Mouse (Mus musculus): Measurements from ENCODE around the gene Drosha. TPM values are rescaled to one million over a fixed set of nuclear protein-coding genes. Genes with fewer than 3 reads are reported as not detected.
A peak's percentile ranks its signal among the peaks of the same experiment; 100 is the strongest.

The Drosha gene
- polyA plus RNA-seq, 1 experiment from 2014 or later: 28.1 TPM

DNA sequence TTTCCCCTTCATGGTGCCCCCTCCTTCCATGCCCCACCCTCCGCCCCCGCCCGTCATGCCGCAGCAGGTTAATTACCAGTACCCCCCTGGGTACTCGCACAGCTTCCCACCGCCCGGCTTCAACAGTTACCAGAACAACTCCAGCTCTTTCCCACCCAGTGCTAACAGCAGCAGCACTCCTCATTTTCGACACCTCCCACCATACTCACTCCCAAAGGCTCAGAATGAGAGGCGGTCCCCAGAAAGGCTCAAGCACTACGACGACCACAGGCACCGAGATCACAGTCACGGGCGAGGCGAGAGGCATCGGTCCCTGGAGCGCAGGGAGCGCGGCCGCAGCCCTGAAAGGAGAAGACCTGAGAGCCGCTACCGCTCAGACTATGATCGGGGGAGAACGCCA is 9.6 kb downstream of the Drosha start:
- ATAC-seq (ENCODE audit: insufficient read depth, low FRiP score, low read depth): no peak
- Histone ChIP-seq H3K4me1 (no peaks in the 10 kb centered on the region), H3K4me2 (no peak overlapping the region), H3K4me3 (replicated peaks) (no peak overlapping the region), H3K27ac (no peak overlapping the region), H3K9me3 (no peaks in the 10 kb centered on the region), H3K9ac (no peak overlapping the region), H3K27me3 (replicated peaks) (no peaks in the 10 kb centered on the region), H3K36me3 (peaks cover 32% of the 10 kb centered on the region)
- 94% methylated on average over 24 of the region's 24 CpGs for WGBS

DNA sequence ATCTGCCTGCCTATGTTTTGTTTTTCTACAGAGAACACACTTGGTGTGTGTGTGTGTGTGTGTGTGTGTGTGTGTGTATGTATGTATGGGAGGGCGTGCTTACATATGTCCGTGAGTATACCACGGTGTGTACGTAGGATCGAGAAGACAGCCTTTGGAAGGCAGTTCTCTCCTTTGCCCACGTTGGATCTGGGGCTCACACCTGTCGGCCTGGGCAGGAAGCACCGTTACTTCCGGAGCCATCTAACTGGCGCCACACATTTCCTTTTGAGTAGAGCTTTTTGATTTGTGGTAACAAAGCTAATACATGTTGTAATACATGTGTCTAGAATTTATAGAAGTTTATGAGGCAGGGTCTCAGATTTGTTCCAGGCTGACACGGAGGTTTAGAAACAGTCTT is 16.1 kb downstream of the Drosha start:
- Histone ChIP-seq H3K36me3 (peaks cover 50% of the 10 kb centered on the region), H3K27ac (no peak overlapping the region), H3K4me3 (replicated peaks) (no peak overlapping the region), H3K4me2 (no peak overlapping the region), H3K27me3 (replicated peaks) (no peaks in the 10 kb centered on the region), H3K4me1 (no peaks in the 10 kb centered on the region), H3K9ac (no peak overlapping the region), H3K9me3 (no peaks in the 10 kb centered on the region)
- ATAC-seq (ENCODE audit: insufficient read depth, low FRiP score, low read depth): no peak
- WGBS: 93% methylated on average over 11 of the region's 11 CpGs

DNA sequence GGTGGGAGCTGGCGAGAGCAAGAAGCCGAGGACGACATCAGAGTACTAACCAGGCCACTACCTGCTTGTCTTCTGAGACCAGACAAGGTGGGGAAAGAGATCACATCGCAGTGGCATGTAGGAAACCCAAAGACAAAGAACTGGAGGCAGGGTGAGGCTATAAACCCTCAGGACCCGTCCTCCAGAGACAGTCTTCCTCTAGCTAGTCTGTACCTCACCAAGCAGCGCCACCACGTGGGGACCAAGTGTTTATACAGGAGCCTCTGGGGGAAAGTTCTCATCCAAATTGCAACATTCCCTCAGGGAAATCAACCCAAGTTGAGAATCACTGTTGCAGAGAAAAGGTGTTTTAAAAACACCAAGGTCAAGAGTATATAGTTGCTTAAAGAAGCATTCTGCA is 18.2 kb downstream of the Drosha start:
- Histone ChIP-seq H3K27me3 (replicated peaks) (no peaks in the 10 kb centered on the region), H3K9ac (no peak overlapping the region), H3K36me3 (peaks cover 46% of the 10 kb centered on the region), H3K27ac (no peak overlapping the region), H3K4me1 (no peaks in the 10 kb centered on the region), H3K4me3 (replicated peaks) (no peak overlapping the region), H3K9me3 (no peaks in the 10 kb centered on the region), H3K4me2 (no peak overlapping the region)
- 81% methylated on average over 7 of the region's 7 CpGs for WGBS
- no peak for ATAC-seq (ENCODE audit: insufficient read depth, low FRiP score, low read depth)

DNA sequence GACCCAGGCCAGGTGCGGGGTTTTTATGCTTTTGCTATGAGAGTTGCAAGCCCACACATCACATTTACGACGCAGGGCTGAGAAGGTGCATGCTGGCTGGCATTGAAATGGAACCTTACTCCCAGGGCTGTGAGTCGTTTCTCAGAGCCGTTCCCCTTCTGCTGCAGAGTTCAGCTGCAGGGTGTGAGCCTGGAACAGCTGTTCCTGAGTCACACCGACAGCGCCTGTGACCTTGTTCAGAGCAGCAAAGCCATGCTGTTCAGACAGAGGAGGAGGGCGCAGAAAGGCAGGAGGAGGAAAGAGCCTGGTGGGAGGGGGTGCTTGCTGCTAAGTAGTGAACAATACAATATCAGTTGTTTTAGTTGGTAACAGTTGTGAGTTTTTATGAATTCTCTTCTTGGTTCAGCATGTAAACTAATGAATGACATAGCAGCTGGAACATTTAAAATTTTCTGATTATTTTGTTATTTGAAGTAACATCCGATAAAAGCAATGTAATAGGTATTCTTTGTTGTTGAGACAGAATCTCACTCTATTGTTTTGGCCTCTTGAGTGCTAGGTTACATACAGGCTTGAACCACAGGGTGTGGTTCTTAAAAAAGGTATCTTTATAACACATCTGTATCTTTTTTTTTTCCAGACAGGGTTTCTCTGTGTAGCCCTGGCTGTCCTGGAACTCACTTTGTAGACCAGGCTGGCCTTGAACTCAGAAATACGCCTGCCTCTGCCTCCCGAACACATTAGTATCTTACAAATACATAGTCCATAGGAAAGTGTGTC is 23.8 kb downstream of the Drosha start:
- H3K4me3 ChIP-seq (replicated peaks): no peak overlapping the region
- H3K36me3 ChIP-seq: peaks cover 29% of the 10 kb centered on the region
- 76% methylated on average over 11 of the region's 11 CpGs for WGBS
- ATAC-seq (ENCODE audit: insufficient read depth, low FRiP score, low read depth): no peak
- H3K9ac ChIP-seq: no peak overlapping the region
- H3K27me3 ChIP-seq (replicated peaks): no peaks in the 10 kb centered on the region
- H3K27ac ChIP-seq: no peak overlapping the region
- H3K4me1 ChIP-seq: no peaks in the 10 kb centered on the region
- H3K9me3 ChIP-seq: no peaks in the 10 kb centered on the region
- H3K4me2 ChIP-seq: no peak overlapping the region

DNA sequence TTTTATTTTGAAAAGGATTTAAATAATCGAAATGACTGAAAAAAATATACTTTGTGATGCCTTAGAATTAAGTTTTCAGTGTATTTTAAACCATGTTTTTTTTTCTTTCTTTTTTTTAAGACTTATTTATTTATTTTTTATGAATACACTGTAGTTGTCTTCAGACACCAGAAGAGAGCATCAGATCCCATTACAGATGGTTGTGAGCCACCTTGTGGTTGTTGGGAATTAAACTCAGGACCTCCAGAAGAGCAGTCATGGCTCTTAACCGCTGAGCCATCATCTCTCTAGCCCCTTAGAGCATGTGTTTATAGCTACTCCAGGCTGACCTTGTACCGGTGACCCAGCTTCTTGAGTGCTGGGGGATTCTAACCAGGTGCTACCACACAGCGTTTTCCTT is 24.8 kb downstream of the Drosha start:
- WGBS: 84% methylated on average over 4 of the region's 4 CpGs
- Histone ChIP-seq H3K9ac (no peak overlapping the region), H3K4me1 (no peaks in the 10 kb centered on the region), H3K4me2 (no peak overlapping the region), H3K9me3 (no peaks in the 10 kb centered on the region), H3K4me3 (replicated peaks) (no peak overlapping the region), H3K27me3 (replicated peaks) (no peaks in the 10 kb centered on the region), H3K36me3 (peaks cover 28% of the 10 kb centered on the region), H3K27ac (no peak overlapping the region)
- no peak for ATAC-seq (ENCODE audit: insufficient read depth, low FRiP score, low read depth)

DNA sequence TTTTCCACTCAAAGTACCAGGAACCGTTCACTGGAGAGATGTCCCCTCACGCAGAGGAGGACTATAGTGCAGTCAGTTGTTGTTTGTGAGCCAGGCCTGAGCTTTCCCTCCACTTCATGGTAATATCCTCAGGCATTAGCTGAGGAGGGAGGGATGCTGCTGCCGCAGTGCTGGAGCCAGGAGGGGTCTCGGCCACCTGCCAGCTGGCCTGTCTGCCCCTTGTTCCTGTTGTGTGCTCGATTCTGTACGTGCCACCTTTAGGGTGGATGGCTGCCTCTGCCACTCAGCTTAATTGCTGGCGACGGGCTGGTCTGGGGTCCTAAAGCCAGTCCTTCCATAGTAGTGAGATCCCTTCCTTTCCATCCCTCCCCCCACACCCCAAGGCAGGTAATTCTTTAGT is 28.9 kb downstream of the Drosha start:
- H3K9me3 ChIP-seq: no peaks in the 10 kb centered on the region
- no peaks in the 10 kb centered on the region for H3K4me1 ChIP-seq
- H3K36me3 ChIP-seq: peaks cover 35% of the 10 kb centered on the region
- no peak overlapping the region for H3K9ac ChIP-seq
- no peak overlapping the region for H3K4me2 ChIP-seq
- H3K4me3 ChIP-seq (replicated peaks): no peak overlapping the region
- no peak for ATAC-seq (ENCODE audit: insufficient read depth, low FRiP score, low read depth)
- no peaks in the 10 kb centered on the region for H3K27me3 ChIP-seq (replicated peaks)
- 94% methylated on average over 8 of the region's 8 CpGs for WGBS
- H3K27ac ChIP-seq: no peak overlapping the region

DNA sequence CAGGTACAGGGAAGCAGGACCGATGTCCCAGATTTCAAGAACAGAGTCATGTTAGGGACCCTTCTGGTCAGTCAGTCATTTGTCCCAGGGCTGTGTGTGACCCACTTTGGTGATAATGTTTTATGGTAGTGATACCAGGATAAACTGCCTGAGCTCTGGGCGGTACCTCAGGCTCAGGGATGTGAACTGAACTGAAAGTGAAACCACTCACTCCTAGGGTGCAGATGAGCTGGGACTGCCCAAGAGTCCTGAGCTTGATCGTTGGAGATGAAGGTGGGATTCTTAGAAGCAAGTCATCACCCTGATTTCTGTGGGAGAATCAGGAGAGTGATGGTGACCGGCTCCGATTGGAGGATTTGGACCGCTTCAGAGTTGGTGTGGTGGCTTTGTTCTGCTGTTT is 32.2 kb downstream of the Drosha start:
- Histone ChIP-seq H3K9me3 (no peaks in the 10 kb centered on the region), H3K27ac (no peak overlapping the region), H3K27me3 (replicated peaks) (no peaks in the 10 kb centered on the region), H3K4me1 (no peaks in the 10 kb centered on the region), H3K9ac (no peak overlapping the region), H3K4me3 (replicated peaks) (no peak overlapping the region), H3K36me3 (peaks cover 31% of the 10 kb centered on the region), H3K4me2 (no peak overlapping the region)
- no peak for ATAC-seq (ENCODE audit: insufficient read depth, low FRiP score, low read depth)
- 95% methylated on average over 6 of the region's 6 CpGs for WGBS

DNA sequence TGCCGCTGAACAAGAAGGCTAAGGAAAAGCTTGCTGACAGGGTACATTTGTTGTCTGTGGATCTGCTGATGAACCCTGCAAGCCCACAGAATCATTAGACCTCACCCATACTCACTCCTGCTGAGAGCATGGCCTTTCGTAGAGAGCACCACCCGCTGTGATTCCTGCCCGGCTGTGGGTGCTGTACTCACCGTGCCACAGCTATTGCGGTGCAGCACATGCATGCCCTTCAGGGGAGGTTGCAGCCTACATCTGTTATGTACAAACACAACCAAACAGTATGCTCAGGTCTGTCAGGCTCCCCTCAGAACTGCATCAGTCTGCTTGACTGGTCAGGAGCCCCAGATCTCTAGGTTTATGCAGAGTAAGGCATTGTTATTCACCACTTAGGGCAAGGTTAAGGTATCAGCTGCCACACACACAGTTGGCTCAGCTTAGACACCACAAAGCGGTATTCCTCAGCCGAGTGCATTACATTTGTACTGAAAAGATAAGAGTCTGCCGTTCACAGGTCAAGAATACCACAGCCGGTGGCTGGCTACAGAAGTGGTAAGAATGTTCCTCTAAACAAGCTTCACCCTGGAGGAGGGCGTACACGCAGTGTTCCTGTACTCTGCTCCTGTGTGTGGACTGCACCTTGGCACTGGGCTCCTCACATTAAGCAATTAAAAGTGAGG is 33.4 kb downstream of the Drosha start:
- Histone ChIP-seq H3K9ac (no peak overlapping the region), H3K27me3 (replicated peaks) (no peaks in the 10 kb centered on the region), H3K4me3 (replicated peaks) (no peak overlapping the region), H3K36me3 (peaks cover 35% of the 10 kb centered on the region), H3K4me1 (no peaks in the 10 kb centered on the region), H3K4me2 (no peak overlapping the region), H3K9me3 (no peaks in the 10 kb centered on the region), H3K27ac (no peak overlapping the region)
- ATAC-seq (ENCODE audit: insufficient read depth, low FRiP score, low read depth): peak; percentile 70
- 89% methylated on average over 12 of the region's 12 CpGs for WGBS

DNA sequence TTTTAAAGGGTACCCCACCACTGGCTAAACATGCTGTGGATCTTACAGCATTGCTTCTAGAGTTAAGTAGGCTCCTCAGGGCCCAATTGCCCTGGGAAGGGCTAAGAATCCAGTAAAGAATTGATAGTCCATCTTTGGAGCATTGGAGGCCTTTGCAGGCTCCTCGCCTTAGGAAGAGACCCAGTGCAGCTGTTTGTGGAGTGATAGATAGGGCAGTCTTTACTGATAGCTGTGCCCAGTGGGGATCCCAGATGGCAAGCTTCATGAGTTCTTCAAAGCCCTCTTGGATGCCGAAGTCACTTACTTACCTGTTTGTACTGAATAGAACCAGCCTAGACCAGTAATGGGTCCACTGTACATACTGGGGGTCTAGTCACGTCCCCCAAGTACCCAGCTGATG is 34.0 kb downstream of the Drosha start:
- Histone ChIP-seq H3K4me1 (no peaks in the 10 kb centered on the region), H3K9me3 (no peaks in the 10 kb centered on the region), H3K27me3 (replicated peaks) (no peaks in the 10 kb centered on the region), H3K27ac (no peak overlapping the region), H3K9ac (no peak overlapping the region), H3K4me3 (replicated peaks) (no peak overlapping the region), H3K4me2 (no peak overlapping the region), H3K36me3 (peaks cover 31% of the 10 kb centered on the region)
- 91% methylated on average over 3 of the region's 3 CpGs for WGBS
- ATAC-seq (ENCODE audit: insufficient read depth, low FRiP score, low read depth): no peak

DNA sequence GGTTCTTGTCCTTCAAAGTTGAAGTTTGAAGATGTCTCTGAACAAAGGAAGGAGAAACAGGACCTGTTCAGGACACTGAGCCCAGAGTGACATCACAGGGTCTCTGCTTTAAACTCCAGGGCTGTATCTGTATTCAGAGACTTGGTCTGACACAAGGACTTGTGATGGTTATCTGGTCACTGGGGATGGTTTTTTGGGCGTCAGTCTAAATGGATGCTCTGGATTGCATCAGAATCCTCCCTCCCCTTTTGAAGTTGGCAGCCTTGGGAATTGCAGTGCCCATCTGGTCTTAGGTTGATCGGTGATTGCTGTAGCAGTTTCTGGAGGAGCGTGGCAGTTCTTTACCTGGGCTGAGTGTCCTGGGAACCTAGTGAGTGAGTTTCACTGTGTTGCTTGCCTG is 37.4 kb downstream of the Drosha start:
- Histone ChIP-seq H3K4me1 (no peaks in the 10 kb centered on the region), H3K36me3 (peaks cover 21% of the 10 kb centered on the region), H3K9ac (no peak overlapping the region), H3K27me3 (replicated peaks) (no peaks in the 10 kb centered on the region), H3K9me3 (no peaks in the 10 kb centered on the region), H3K4me2 (no peak overlapping the region), H3K27ac (no peak overlapping the region), H3K4me3 (replicated peaks) (no peak overlapping the region)
- WGBS: 77% methylated on average over 3 of the region's 3 CpGs
- ATAC-seq (ENCODE audit: insufficient read depth, low FRiP score, low read depth): no peak

DNA sequence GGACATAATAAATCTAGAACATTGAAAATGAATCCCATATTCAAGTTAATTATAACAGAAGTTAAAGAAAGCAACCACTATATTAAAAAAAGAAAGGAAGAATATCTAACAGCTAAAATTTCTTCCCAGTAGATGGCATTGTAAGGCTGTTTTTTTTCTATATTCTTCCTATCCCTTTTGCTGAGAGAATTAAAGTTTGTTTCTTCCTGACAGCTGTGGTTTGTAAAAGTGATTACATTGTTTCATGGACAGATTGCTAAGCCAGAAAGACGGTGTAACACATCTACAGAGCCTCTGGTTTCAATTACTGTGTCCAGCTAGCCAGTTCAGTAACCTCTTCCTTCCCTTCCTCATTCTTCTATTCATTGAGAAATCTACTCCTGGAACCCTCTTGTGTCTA is 39.1 kb downstream of the Drosha start:
- H3K27ac ChIP-seq: no peak overlapping the region
- no peaks in the 10 kb centered on the region for H3K27me3 ChIP-seq (replicated peaks)
- H3K4me3 ChIP-seq (replicated peaks): no peak overlapping the region
- peaks cover 15% of the 10 kb centered on the region for H3K36me3 ChIP-seq
- H3K4me1 ChIP-seq: no peaks in the 10 kb centered on the region
- no peak overlapping the region for H3K9ac ChIP-seq
- 29% methylated on average over 1 of the region's 1 CpGs for WGBS
- no peak overlapping the region for H3K4me2 ChIP-seq
- no peaks in the 10 kb centered on the region for H3K9me3 ChIP-seq
- no peak; the same call in 1 of the 2 replicates for ATAC-seq (ENCODE audit: insufficient read depth, low FRiP score, low read depth)

DNA sequence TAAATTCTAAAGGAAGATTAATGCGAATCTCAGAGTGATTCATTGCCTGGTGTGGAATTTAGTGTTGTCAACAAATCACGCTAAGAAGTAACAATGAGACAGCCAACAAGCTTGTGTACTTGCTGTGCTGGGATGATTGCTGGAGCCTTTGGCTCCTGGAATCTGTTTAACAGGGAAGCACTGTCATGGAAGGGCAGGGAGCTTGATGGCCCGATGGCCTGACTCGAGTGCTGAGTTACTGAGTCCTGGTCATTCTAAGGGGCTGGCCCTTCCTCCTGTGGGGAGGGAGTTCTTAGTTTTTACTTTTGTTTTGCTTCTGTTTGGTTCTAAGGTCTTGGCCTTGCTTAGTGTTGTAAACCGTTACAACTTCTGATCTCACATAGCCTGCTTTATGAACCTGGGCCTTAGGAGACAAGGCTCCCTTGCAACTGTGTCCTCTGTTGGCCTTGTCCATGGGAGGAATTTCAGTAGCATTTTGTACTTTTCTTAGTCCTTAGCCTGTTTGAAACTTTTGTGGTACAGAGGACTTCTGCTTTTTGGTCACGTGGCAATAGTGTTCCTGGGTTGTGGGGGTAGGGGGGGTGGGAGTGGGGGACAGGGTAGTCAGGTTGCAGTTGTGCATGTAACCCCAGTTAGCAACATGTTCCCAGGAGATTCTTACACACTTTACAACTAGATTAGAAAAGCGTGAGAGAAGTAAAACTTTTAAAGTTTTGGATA is 41.1 kb downstream of the Drosha start:
- H3K4me3 ChIP-seq (replicated peaks): no peak overlapping the region
- no peaks in the 10 kb centered on the region for H3K27me3 ChIP-seq (replicated peaks)
- no peak overlapping the region for H3K27ac ChIP-seq
- H3K9ac ChIP-seq: no peak overlapping the region
- H3K4me1 ChIP-seq: no peaks in the 10 kb centered on the region
- peaks cover 12% of the 10 kb centered on the region; the same call in 1 of the 2 replicates for H3K36me3 ChIP-seq
- H3K9me3 ChIP-seq: no peaks in the 10 kb centered on the region
- WGBS: 67% methylated on average over 7 of the region's 7 CpGs
- no peak overlapping the region for H3K4me2 ChIP-seq
- no peak for ATAC-seq (ENCODE audit: insufficient read depth, low FRiP score, low read depth)

Data from stomach, embryonic 15.5 days (tissue).